Mouse (Mus musculus): Measurements from ENCODE around the gene Dtnbp1. TPM values are rescaled to one million over a fixed set of nuclear protein-coding genes. Genes with fewer than 3 reads are reported as not detected.

Gene Dtnbp1
- polyA plus RNA-seq, 1 experiment from 2014 or later, result 42.3 TPM

DNA sequence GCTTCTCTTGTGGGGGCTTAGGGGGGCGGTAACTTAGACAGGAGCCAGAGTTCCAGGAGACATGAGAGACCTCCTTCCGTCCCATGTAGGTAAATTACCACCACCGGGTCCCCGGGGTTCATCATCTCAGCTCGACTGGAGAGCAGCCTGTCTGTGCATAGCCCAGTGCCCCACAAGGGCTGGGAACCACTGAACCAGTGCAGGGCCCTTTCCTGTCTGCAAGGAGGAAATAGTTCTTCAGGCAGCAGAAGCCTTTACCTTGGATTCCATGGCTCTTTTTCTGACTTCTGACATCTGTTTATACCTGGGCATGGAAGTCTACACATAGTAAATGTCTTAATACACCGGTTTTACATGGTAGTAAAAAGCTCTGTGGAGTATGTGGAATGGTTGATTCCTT lies 5.8 kb upstream of the Dtnbp1 start:
- H3K4me1 ChIP-seq (replicated peaks; ENCODE audit: control insufficient read depth, insufficient read depth, low read length), result 0 out of 2 replicates have a peak, but pooled peaks cover under 1% of the 10 kb centered on the region
- no peaks in the 10 kb centered on the region for H3K9me3 ChIP-seq (ENCODE audit: control insufficient read depth, low read length)
- no peak overlapping the region for H3K4me2 ChIP-seq
- H3K27me3 ChIP-seq (replicated peaks; ENCODE audit: control insufficient read depth, insufficient read depth, low read length), result no peaks in the 10 kb centered on the region
- no peak overlapping the region for H3K27ac ChIP-seq (ENCODE audit: low read depth, low read length)
- DNase-seq (ENCODE audit: low spot score) (no peak), ATAC-seq (replicated peaks; ENCODE audit: low FRiP score) (no peak)
- no peaks in the 10 kb centered on the region for H3K36me3 ChIP-seq (ENCODE audit: control insufficient read depth, insufficient read depth, low read length)
- no peak overlapping the region for H3K4me3 ChIP-seq (ENCODE audit: low read depth, low read length)
- 92% methylated on average over 6 of the region's 6 CpGs for WGBS
- no peak overlapping the region for H3K9ac ChIP-seq (ENCODE audit: low read depth, low read length)

DNA sequence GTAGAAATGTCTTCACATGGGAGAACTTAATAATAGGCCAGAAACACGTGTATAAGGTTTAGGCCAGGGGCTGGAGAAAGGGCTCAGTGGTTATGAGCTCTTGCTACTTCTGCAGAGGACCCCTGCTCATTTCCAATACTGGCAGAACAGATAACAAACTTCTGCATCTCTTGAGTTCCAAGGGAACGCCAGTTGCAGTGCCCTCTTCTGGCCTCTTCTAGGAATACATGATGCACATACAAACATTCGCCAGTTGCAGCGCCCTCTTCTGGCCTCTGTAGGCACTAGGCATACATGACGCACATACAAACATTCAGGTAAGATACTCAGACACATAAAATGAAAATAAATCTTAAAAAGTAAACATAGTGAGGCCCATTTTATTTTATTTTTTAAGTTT lies 4.5 kb upstream of the Dtnbp1 start:
- no peak overlapping the region for H3K9ac ChIP-seq (ENCODE audit: low read depth, low read length)
- no peak overlapping the region for H3K4me3 ChIP-seq (ENCODE audit: low read depth, low read length)
- no peaks in the 10 kb centered on the region for H3K36me3 ChIP-seq (ENCODE audit: control insufficient read depth, insufficient read depth, low read length)
- H3K9me3 ChIP-seq (ENCODE audit: control insufficient read depth, low read length), result no peaks in the 10 kb centered on the region
- no peak overlapping the region for H3K27ac ChIP-seq (ENCODE audit: low read depth, low read length)
- H3K27me3 ChIP-seq (replicated peaks; ENCODE audit: control insufficient read depth, insufficient read depth, low read length), result no peaks in the 10 kb centered on the region
- DNase-seq (ENCODE audit: low spot score) (no peak), ATAC-seq (replicated peaks; ENCODE audit: low FRiP score) (no peak)
- 68% methylated on average over 5 of the region's 5 CpGs for WGBS
- 0 out of 2 replicates have a peak, but pooled peaks cover 3% of the 10 kb centered on the region for H3K4me1 ChIP-seq (replicated peaks; ENCODE audit: control insufficient read depth, insufficient read depth, low read length)
- H3K4me2 ChIP-seq, result no peak overlapping the region

DNA sequence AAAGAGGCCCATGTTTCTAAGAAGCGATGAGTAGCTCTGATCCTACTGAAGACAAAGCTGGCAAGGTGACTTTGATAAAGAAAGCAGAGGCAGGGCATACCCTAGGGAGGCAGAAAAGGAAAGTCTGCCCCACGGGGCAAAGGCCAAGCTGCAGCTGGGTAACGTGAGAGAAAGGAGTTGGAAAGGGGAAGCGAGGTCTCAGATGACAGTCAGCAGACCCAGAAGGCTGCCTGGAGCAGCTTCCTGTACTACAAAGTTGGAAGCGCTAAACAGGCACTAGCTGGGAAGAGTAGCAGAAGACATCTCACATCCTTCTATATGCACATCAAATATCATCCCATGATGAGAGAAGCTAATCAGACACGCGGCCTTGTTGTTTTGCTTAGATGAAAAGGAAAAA lies 3.9 kb upstream of the Dtnbp1 start:
- H3K9me3 ChIP-seq (ENCODE audit: control insufficient read depth, low read length), result no peaks in the 10 kb centered on the region
- WGBS, result 55% methylated on average over 7 of the region's 7 CpGs
- H3K4me2 ChIP-seq, result no peak overlapping the region
- H3K4me3 ChIP-seq (ENCODE audit: low read depth, low read length), result no peak overlapping the region
- no peak overlapping the region for H3K27ac ChIP-seq (ENCODE audit: low read depth, low read length)
- DNase-seq (ENCODE audit: low spot score), result no peak
- no peak overlapping the region for H3K9ac ChIP-seq (ENCODE audit: low read depth, low read length)
- H3K4me1 ChIP-seq (replicated peaks; ENCODE audit: control insufficient read depth, insufficient read depth, low read length), result peaks cover 3% of the 10 kb centered on the region; the same call in 1 of the 2 replicates
- no peaks in the 10 kb centered on the region for H3K36me3 ChIP-seq (ENCODE audit: control insufficient read depth, insufficient read depth, low read length)
- no peak for ATAC-seq (replicated peaks; ENCODE audit: low FRiP score)
- H3K27me3 ChIP-seq (replicated peaks; ENCODE audit: control insufficient read depth, insufficient read depth, low read length), result no peaks in the 10 kb centered on the region

DNA sequence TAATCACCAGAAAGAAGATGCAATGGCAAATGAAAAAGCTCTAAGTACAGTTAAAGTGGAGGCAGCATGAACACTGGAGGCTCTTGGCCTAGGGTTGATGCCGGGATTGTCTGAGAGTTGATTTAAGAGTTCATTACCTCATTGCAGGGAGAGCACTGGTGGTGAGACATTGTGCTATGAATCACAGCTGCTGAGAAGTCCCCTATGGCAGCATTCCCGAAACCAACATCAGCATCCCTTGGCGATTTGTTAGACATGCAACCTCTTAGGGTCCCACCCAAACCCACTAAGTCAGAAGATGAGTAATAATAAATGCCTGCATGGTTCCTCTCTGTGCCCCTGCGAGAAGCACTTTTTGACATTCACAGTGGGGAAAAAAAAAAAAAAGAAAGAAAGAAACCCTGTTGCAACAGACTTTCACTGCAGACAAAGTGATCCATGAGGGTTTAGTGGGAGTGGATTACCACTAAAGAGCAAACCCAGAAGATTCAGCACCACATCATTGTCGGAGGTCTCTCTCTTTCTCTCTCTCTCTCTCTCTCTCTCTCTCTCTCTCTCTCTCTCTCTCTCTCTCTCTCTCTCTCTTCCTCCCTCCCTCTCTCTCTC lies 3.1 kb upstream of the Dtnbp1 start:
- no peak overlapping the region for H3K27ac ChIP-seq (ENCODE audit: low read depth, low read length)
- ATAC-seq (replicated peaks; ENCODE audit: low FRiP score) (no peak), DNase-seq (ENCODE audit: low spot score) (no peak)
- no peaks in the 10 kb centered on the region for H3K9me3 ChIP-seq (ENCODE audit: control insufficient read depth, low read length)
- no peak overlapping the region for H3K4me3 ChIP-seq (ENCODE audit: low read depth, low read length)
- H3K4me1 ChIP-seq (replicated peaks; ENCODE audit: control insufficient read depth, insufficient read depth, low read length), result peaks cover 3% of the 10 kb centered on the region; the same call in 1 of the 2 replicates
- WGBS, result 78% methylated on average over 5 of the region's 5 CpGs
- H3K27me3 ChIP-seq (replicated peaks; ENCODE audit: control insufficient read depth, insufficient read depth, low read length), result no peaks in the 10 kb centered on the region
- H3K4me2 ChIP-seq, result no peak overlapping the region
- no peak overlapping the region for H3K9ac ChIP-seq (ENCODE audit: low read depth, low read length)
- no peaks in the 10 kb centered on the region for H3K36me3 ChIP-seq (ENCODE audit: control insufficient read depth, insufficient read depth, low read length)

DNA sequence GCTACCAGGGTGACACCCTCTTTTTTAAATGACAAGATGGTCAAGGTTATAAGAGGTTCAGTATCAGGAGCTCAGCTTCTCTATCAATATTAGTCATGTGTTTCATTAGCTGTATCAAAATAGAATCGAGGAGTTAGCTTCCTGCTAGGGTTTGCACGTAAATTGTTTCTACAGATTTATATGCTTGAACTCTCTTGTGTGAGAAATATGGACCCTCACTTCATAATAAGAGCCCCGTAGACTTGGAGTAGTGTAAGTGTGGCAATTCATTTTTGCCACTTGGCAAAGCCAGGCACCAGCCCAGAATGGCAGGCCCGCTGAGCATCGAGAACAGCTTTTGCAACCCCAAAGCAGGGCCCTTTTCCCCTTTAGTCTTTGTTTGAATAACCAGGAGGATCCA lies 1.1 kb upstream of the Dtnbp1 start:
- peaks cover 3% of the 10 kb centered on the region; the same call in 1 of the 2 replicates for H3K4me1 ChIP-seq (replicated peaks; ENCODE audit: control insufficient read depth, insufficient read depth, low read length)
- DNase-seq (ENCODE audit: low spot score) (no peak), ATAC-seq (replicated peaks; ENCODE audit: low FRiP score) (no peak)
- H3K36me3 ChIP-seq (ENCODE audit: control insufficient read depth, insufficient read depth, low read length), result no peaks in the 10 kb centered on the region
- H3K27me3 ChIP-seq (replicated peaks; ENCODE audit: control insufficient read depth, insufficient read depth, low read length), result no peaks in the 10 kb centered on the region
- H3K4me2 ChIP-seq, result no peak overlapping the region; the same call in 1 of the 2 replicates
- H3K9ac ChIP-seq (ENCODE audit: low read depth, low read length), result no peak overlapping the region
- no peak overlapping the region for H3K4me3 ChIP-seq (ENCODE audit: low read depth, low read length)
- 84% methylated on average over 5 of the region's 5 CpGs for WGBS
- no peaks in the 10 kb centered on the region for H3K9me3 ChIP-seq (ENCODE audit: control insufficient read depth, low read length)
- H3K27ac ChIP-seq (ENCODE audit: low read depth, low read length), result no peak overlapping the region

DNA sequence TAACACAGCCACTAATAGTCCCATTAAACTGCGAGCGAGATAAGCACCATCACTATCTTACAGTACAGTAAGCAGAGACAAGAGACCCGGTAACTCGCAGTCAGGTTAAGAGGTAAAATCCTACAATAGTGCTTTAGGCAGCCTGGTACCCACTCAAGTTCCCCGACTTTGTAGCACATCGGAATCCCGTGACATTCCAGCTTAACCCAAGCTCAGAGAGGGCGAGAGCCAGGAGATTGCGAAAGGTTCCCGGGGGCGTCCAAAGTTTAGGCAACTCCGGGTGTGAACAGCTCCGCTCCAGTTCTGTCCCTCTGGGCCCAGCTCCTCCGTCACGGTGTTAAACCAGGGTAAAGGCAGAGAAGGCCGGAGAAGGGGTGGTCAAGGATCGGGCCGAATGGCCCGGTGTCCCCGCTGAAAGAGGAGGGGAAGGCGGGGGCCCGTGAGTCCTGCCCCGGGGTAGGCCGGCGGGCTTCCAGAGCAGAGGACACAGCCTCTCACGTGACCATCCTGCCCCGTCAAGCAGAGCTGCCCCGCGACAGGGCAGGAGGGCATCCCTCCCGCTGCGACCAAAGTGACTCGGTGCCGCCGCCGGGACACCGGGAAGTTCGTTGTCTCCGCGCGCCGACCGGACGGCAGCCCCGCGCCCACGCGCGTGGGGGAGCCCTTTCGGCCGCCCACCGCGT lies 578 bp downstream of the Dtnbp1 start:
- H3K27me3 ChIP-seq (replicated peaks; ENCODE audit: control insufficient read depth, insufficient read depth, low read length), result no peaks in the 10 kb centered on the region
- peaks cover 3% of the 10 kb centered on the region; the same call in 1 of the 2 replicates for H3K4me1 ChIP-seq (replicated peaks; ENCODE audit: control insufficient read depth, insufficient read depth, low read length)
- ATAC-seq (replicated peaks; ENCODE audit: low FRiP score) (peak; percentile 84), DNase-seq (ENCODE audit: low spot score) (peak; percentile 78)
- WGBS, result under 1% methylated on average over 51 of the region's 52 CpGs
- H3K27ac ChIP-seq (ENCODE audit: low read depth, low read length), result peak overlapping the region; percentile 33; the same call in 1 of the 2 replicates
- H3K4me2 ChIP-seq, result peak overlapping the region; percentile 85
- no peaks in the 10 kb centered on the region for H3K9me3 ChIP-seq (ENCODE audit: control insufficient read depth, low read length)
- H3K9ac ChIP-seq (ENCODE audit: low read depth, low read length), result peak overlapping the region; percentile 80
- no peaks in the 10 kb centered on the region for H3K36me3 ChIP-seq (ENCODE audit: control insufficient read depth, insufficient read depth, low read length)
- H3K4me3 ChIP-seq (ENCODE audit: low read depth, low read length), result peak overlapping the region; percentile 81

DNA sequence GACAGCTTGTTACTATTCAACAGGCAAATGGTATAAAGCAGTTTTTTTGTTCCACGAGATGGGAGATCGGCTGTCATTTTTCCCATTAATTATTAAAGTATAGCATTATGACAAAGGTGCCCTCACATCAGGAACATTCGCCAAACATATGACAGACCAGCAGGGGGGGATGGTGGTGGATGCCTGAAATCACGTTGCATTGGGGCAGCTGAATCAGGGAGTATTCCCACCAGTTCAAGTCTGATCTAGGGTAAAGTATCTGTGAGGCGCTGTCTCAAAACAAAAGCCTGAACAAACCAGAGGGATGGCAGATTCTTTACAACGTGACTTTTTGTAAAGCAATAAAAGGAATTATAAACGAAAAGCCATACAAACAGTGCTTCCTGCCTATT lies 1.1 kb downstream of the Dtnbp1 start:
- Histone ChIP-seq H3K9me3 (ENCODE audit: control insufficient read depth, low read length) (no peaks in the 10 kb centered on the region), H3K36me3 (ENCODE audit: control insufficient read depth, insufficient read depth, low read length) (no peaks in the 10 kb centered on the region), H3K4me3 (ENCODE audit: low read depth, low read length) (peak overlapping the region; percentile 81), H3K4me1 (replicated peaks; ENCODE audit: control insufficient read depth, insufficient read depth, low read length) (peaks cover 3% of the 10 kb centered on the region; the same call in 1 of the 2 replicates), H3K27ac (ENCODE audit: low read depth, low read length) (no peak overlapping the region), H3K27me3 (replicated peaks; ENCODE audit: control insufficient read depth, insufficient read depth, low read length) (no peaks in the 10 kb centered on the region), H3K9ac (ENCODE audit: low read depth, low read length) (no peak overlapping the region; the same call in 1 of the 2 replicates), H3K4me2 (peak overlapping the region; percentile 85)
- DNase-seq (ENCODE audit: low spot score), result peak; percentile 41
- 25% methylated on average over 7 of the region's 7 CpGs for whole genome bisulfite sequencing
- ATAC-seq (replicated peaks; ENCODE audit: low FRiP score), result peak; percentile 42; the same call in 1 of the 2 replicates

DNA sequence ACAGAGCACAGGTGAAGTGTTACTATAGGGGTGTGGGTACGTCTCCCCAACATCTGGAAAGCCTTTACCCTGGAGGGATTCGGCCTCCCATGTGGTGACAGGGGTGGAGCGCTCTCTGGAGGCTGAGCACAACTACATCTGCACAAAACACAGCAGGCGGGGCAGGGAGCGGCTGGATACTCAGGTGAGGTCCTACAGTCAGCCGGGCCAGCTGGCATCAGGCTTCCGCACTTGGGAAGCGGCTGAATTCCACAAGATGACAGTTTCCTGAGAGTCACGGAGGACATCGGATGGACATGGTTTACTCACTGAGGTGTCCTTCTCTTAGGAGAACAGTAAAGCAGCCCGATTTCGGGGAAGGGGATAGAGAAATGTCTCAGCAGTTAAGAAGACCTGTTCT lies 2.7 kb downstream of the Dtnbp1 start:
- Histone ChIP-seq H3K9me3 (ENCODE audit: control insufficient read depth, low read length) (no peaks in the 10 kb centered on the region), H3K9ac (ENCODE audit: low read depth, low read length) (no peak overlapping the region), H3K27ac (ENCODE audit: low read depth, low read length) (no peak overlapping the region), H3K4me2 (no peak overlapping the region), H3K4me1 (replicated peaks; ENCODE audit: control insufficient read depth, insufficient read depth, low read length) (peaks cover 3% of the 10 kb centered on the region; the same call in 1 of the 2 replicates), H3K27me3 (replicated peaks; ENCODE audit: control insufficient read depth, insufficient read depth, low read length) (no peaks in the 10 kb centered on the region), H3K36me3 (ENCODE audit: control insufficient read depth, insufficient read depth, low read length) (no peaks in the 10 kb centered on the region), H3K4me3 (ENCODE audit: low read depth, low read length) (no peak overlapping the region)
- DNase-seq (ENCODE audit: low spot score) (no peak), ATAC-seq (replicated peaks; ENCODE audit: low FRiP score) (no peak)
- 88% methylated on average over 12 of the region's 12 CpGs for WGBS

DNA sequence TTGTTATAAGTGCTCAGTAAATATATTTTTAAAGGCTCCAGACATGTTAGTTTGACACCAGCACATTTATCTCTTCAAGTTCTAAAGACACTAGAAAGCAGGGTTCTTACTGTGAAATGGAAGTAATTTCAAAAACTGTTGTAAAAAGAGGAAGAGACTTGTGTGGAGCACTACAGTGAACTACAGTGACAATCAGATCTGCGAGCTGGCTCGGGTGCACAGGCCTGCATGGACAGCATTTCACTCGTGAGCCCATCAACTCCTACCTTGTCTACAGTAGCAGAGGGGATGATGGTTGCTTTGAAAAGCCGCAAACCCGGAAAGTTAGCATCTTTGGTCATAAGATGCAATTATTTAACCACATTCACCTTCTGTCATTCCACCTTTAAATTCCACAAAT lies 5.6 kb downstream of the Dtnbp1 start:
- H3K9ac ChIP-seq (ENCODE audit: low read depth, low read length), result no peak overlapping the region
- no peaks in the 10 kb centered on the region for H3K27me3 ChIP-seq (replicated peaks; ENCODE audit: control insufficient read depth, insufficient read depth, low read length)
- H3K4me3 ChIP-seq (ENCODE audit: low read depth, low read length), result no peak overlapping the region
- no peak overlapping the region for H3K27ac ChIP-seq (ENCODE audit: low read depth, low read length)
- no peaks in the 10 kb centered on the region for H3K36me3 ChIP-seq (ENCODE audit: control insufficient read depth, insufficient read depth, low read length)
- no peaks in the 10 kb centered on the region; the same call in 1 of the 2 replicates for H3K4me1 ChIP-seq (replicated peaks; ENCODE audit: control insufficient read depth, insufficient read depth, low read length)
- ATAC-seq (replicated peaks; ENCODE audit: low FRiP score) (no peak), DNase-seq (ENCODE audit: low spot score) (no peak)
- no peaks in the 10 kb centered on the region for H3K9me3 ChIP-seq (ENCODE audit: control insufficient read depth, low read length)
- no peak overlapping the region for H3K4me2 ChIP-seq
- WGBS, result 70% methylated on average over 5 of the region's 5 CpGs

All from liver, embryonic 11.5 days (tissue).